8 mouse cellular contexts compared by ENCODE assay signal in the genomic region with DNA sequence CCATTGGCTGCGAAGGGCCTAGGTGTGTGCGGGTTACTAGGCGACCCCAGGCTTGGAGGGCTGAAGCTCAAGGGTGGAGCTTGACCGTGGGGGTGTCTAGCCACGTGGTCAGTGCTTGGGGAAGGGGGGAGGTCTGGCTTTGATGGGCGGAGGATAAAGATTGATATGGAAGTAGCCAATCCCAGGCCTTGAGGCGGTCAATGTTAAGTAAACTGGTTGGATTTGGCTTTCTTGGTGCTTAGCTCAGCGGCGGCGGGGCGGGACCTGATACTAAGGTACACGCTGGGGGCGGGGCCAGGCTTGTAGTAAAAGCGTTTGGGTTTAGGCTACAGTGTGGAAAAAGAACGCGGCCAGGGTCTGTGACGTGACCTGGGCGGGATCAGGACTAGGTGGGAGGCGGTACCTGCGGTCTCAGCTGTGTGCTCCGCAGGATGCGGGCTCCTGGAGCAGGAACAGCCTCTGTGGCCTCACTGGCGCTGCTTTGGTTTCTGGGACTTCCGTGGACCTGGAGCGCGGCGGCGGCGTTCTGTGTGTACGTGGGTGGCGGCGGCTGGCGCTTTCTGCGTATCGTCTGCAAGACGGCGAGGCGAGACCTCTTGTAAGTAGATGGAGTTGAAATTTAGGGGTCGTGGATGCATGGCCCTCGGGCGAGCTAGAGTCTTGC. TPM values are rescaled to one million over a fixed set of nuclear protein-coding genes. Genes with fewer than 3 reads are reported as not detected.
A peak's percentile ranks its signal among the peaks of the same experiment; 100 is the strongest.
DNase-seq lines count a peak whose midpoint lies in the region; ATAC-seq and TF ChIP-seq lines count a peak whose summit lies in the region.

No protein-coding gene starts in this region.

- H3K9ac ChIP-seq in ES-Bruce4 (ENCODE audit: low read depth, poor library complexity, severe bottlenecking), result peak overlapping the region; percentile 85
- H3K9ac ChIP-seq in forebrain, postnatal 0 days, result peak overlapping the region; percentile 71

- WGBS in forebrain, postnatal 0 days, result under 1% methylated on average over 41 of the region's 41 CpGs
- under 1% methylated on average over 41 of the region's 41 CpGs for WGBS in lung, adult 2 months

- ATAC-seq in forebrain, postnatal 0 days, result peak; percentile 87
- ATAC-seq in neutrophil, adult 5-6 weeks (ENCODE audit: extremely low read depth, insufficient number of reproducible peaks, low FRiP score, poor library complexity, severe bottlenecking), result peak; percentile 61

- no peaks in the 10 kb centered on the region for H3K27me3 ChIP-seq in ES-Bruce4 (ENCODE audit: control insufficient read depth, insufficient read depth, low read length, poor library complexity, severe bottlenecking)
- no peaks in the 10 kb centered on the region for H3K27me3 ChIP-seq in forebrain, postnatal 0 days (ENCODE audit: insufficient read depth, low read length)

- peaks cover 3% of the 10 kb centered on the region for H3K4me1 ChIP-seq in ES-Bruce4 (ENCODE audit: control insufficient read depth, insufficient read depth, low read length)
- H3K4me1 ChIP-seq in forebrain, postnatal 0 days (ENCODE audit: insufficient read depth), result peaks cover 7% of the 10 kb centered on the region; the same call in 1 of the 2 replicates
- H3K4me1 ChIP-seq in lung, adult 2 months (ENCODE audit: control insufficient read depth, insufficient read depth, low read length), result peaks cover 9% of the 10 kb centered on the region

- DNase-seq in cerebellum, adult 11 months, result peak; percentile 97
- DNase-seq in forebrain, postnatal 0 days, result peak; percentile 96
- peak; percentile 83 for DNase-seq in heart, postnatal 4 days
- peak; percentile 92 to 97 for DNase-seq in layer of hippocampus, adult 2 months (ENCODE audit: low spot score in 2 of 2)
- no peak for DNase-seq in lung, adult 2 months
- peak; percentile 95 for DNase-seq in testis, postnatal 14 days (ENCODE audit: low spot score)

- H3K4me3 ChIP-seq in ES-Bruce4 (ENCODE audit: low read depth, low read length), result peak overlapping the region; percentile 85
- H3K4me3 ChIP-seq in forebrain, postnatal 0 days (ENCODE audit: low read depth, low read length), result peak overlapping the region; percentile 73
- peak overlapping the region; percentile 75 for H3K4me3 ChIP-seq in layer of hippocampus, adult 2 months
- H3K4me3 ChIP-seq in lung, adult 2 months (replicated peaks; ENCODE audit: extremely low read depth, low read depth, low read length), result peak overlapping the region; percentile 89

- TF ChIP-seq POLR2A in ES-Bruce4 (IDR thresholded peaks at IDR 0.05; ENCODE audit: insufficient read depth, low read length), result peak; percentile 31
- TF ChIP-seq POLR2A in lung, adult 2 months (IDR thresholded peaks at IDR 0.05; ENCODE audit: borderline replicate concordance, extremely low read depth, low read depth, low read length), result peak; percentile 47; the same call in 1 of the 2 replicates

- peak overlapping the region; percentile 75 for H3K4me2 ChIP-seq in forebrain, postnatal 0 days (ENCODE audit: low read depth)

- no peaks in the 10 kb centered on the region for H3K36me3 ChIP-seq in ES-Bruce4 (ENCODE audit: control insufficient read depth, insufficient read depth, low read length, poor library complexity, severe bottlenecking)
- no peaks in the 10 kb centered on the region; the same call in 1 of the 2 replicates for H3K36me3 ChIP-seq in forebrain, postnatal 0 days (ENCODE audit: insufficient read depth)

- TF ChIP-seq CTCF in ES-Bruce4 (IDR thresholded peaks at IDR 0.05; ENCODE audit: low read depth, low read length), result no peak
- no peak; the same call in 1 of the 2 replicates for TF ChIP-seq CTCF in forebrain, postnatal 0 days (IDR thresholded peaks at IDR 0.05; ENCODE audit: low read depth)
- TF ChIP-seq CTCF in layer of hippocampus, adult 2 months (conservative IDR thresholded peaks at IDR 0.05), result no peak; the same call in 1 of the 2 replicates
- TF ChIP-seq CTCF in lung, adult 2 months (IDR thresholded peaks at IDR 0.05; ENCODE audit: insufficient read depth, low read length), result no peak

- peak overlapping the region; percentile 41 for H3K27ac ChIP-seq in ES-Bruce4 (ENCODE audit: insufficient read depth, low read length)
- peak overlapping the region; percentile 87 for H3K27ac ChIP-seq in forebrain, postnatal 0 days (ENCODE audit: low read depth, low read length)
- peak overlapping the region; percentile 95 for H3K27ac ChIP-seq in layer of hippocampus, adult 2 months

- no peaks in the 10 kb centered on the region for H3K9me3 ChIP-seq in ES-Bruce4 (replicated peaks; ENCODE audit: control insufficient read depth, insufficient read depth, low read length, poor library complexity, severe bottlenecking)
- H3K9me3 ChIP-seq in forebrain, postnatal 0 days (ENCODE audit: low read length), result no peaks in the 10 kb centered on the region

- TF ChIP-seq EP300 in ES-Bruce4 (IDR thresholded peaks at IDR 0.05; ENCODE audit: insufficient read depth, low read depth, low read length), result no peak

RNA-seq across cellular contexts. Expression of a gene that starts 1.7 kb away (rescaled TPM):
- 21.8 and 27.3 TPM in 2 replicates for polyA plus RNA-seq in ES-Bruce4 (2011; ENCODE audit: insufficient read depth, insufficient read length, low read depth, missing spikeins)
- total RNA-seq in forebrain, postnatal 0 days (2014; rRNA removed), result 106 and 133 TPM in 2 replicates
- polyA plus RNA-seq in forebrain, postnatal 0 days (2015; fragmentation: Nextera tagmentation; extraction: Ambion mirVana), result 74.8 and 102 TPM in 2 replicates
- total RNA-seq in heart, postnatal 4 days (2021), result 10 to 100 TPM; 77.0 to 80.3 TPM
- total RNA-seq in layer of hippocampus, adult 2 months (2021), result 100 to 1,000 TPM; 125 to 126 TPM
- polyA plus RNA-seq in lung, adult 2 months (2012; rRNA removed), result 73.5 and 101 TPM in 2 replicates
- total RNA-seq in neutrophil, adult 5-6 weeks (2017), result 3.4 and 5.7 TPM in 2 replicates

RNA-seq across cellular contexts. Expression of a gene that starts 4.0 kb away (rescaled TPM):
- not detected in 2 replicates for polyA plus RNA-seq in ES-Bruce4 (2011; ENCODE audit: insufficient read depth, insufficient read length, low read depth, missing spikeins)
- total RNA-seq in forebrain, postnatal 0 days (2014; rRNA removed), result 0.08 TPM in 1 of 2 replicates, not detected in the other
- polyA plus RNA-seq in forebrain, postnatal 0 days (2015; fragmentation: Nextera tagmentation; extraction: Ambion mirVana), result not detected in 2 replicates
- not detected for total RNA-seq in heart, postnatal 4 days (2021)
- not detected for total RNA-seq in layer of hippocampus, adult 2 months (2021)
- 0.09 TPM in 1 of 2 replicates, not detected in the other for polyA plus RNA-seq in lung, adult 2 months (2012; rRNA removed)
- total RNA-seq in neutrophil, adult 5-6 weeks (2017), result not detected in 2 replicates

RNA-seq across cellular contexts. Expression of a gene that starts 11.8 kb away (rescaled TPM):
- polyA plus RNA-seq in ES-Bruce4 (2011; ENCODE audit: insufficient read depth, insufficient read length, low read depth, missing spikeins), result 2.2 and 2.4 TPM in 2 replicates
- total RNA-seq in forebrain, postnatal 0 days (2014; rRNA removed), result 0.08 TPM in 1 of 2 replicates, not detected in the other
- polyA plus RNA-seq in forebrain, postnatal 0 days (2015; fragmentation: Nextera tagmentation; extraction: Ambion mirVana), result 0.16 and 0.18 TPM in 2 replicates
- not detected for total RNA-seq in heart, postnatal 4 days (2021)
- total RNA-seq in layer of hippocampus, adult 2 months (2021), result under 1 TPM; 0.22 to 0.31 TPM
- 18.5 and 25.2 TPM in 2 replicates for polyA plus RNA-seq in lung, adult 2 months (2012; rRNA removed)
- 0.25 and 0.58 TPM in 2 replicates for total RNA-seq in neutrophil, adult 5-6 weeks (2017)

RNA-seq across cellular contexts. Expression of a gene that starts 21.6 kb away (rescaled TPM):
- 57.2 and 65.6 TPM in 2 replicates for polyA plus RNA-seq in ES-Bruce4 (2011; ENCODE audit: insufficient read depth, insufficient read length, low read depth, missing spikeins)
- total RNA-seq in forebrain, postnatal 0 days (2014; rRNA removed), result 248 and 264 TPM in 2 replicates
- polyA plus RNA-seq in forebrain, postnatal 0 days (2015; fragmentation: Nextera tagmentation; extraction: Ambion mirVana), result 262 and 318 TPM in 2 replicates
- 10 to 100 TPM; 92.0 to 95.5 TPM for total RNA-seq in heart, postnatal 4 days (2021)
- total RNA-seq in layer of hippocampus, adult 2 months (2021), result 10 to 100 TPM; 27.5 to 34.4 TPM
- polyA plus RNA-seq in lung, adult 2 months (2012; rRNA removed), result 140 TPM in 2 replicates
- total RNA-seq in neutrophil, adult 5-6 weeks (2017), result 45.6 and 55.1 TPM in 2 replicates

RNA-seq across cellular contexts. Expression of a gene that starts 27.0 kb away (rescaled TPM):
- 6.4 and 9.0 TPM in 2 replicates for polyA plus RNA-seq in ES-Bruce4 (2011; ENCODE audit: insufficient read depth, insufficient read length, low read depth, missing spikeins)
- total RNA-seq in forebrain, postnatal 0 days (2014; rRNA removed), result 3.4 and 11.1 TPM in 2 replicates
- 2.0 and 2.8 TPM in 2 replicates for polyA plus RNA-seq in forebrain, postnatal 0 days (2015; fragmentation: Nextera tagmentation; extraction: Ambion mirVana)
- 1 to 10 TPM; 1.3 to 2.3 TPM for total RNA-seq in heart, postnatal 4 days (2021)
- total RNA-seq in layer of hippocampus, adult 2 months (2021), result 1 to 10 TPM; 3.8 TPM
- polyA plus RNA-seq in lung, adult 2 months (2012; rRNA removed), result 4.8 and 5.4 TPM in 2 replicates
- 94.7 and 127 TPM in 2 replicates for total RNA-seq in neutrophil, adult 5-6 weeks (2017)

Comparison
In these comparisons a context has a peak if more than half of its experiments do, and no peak if none do; other contexts are left out.
1. H3K27ac ChIP-seq: peak in every context shown above with its lines; median percentile 95 in layer of hippocampus, adult 2 months; 87 in forebrain, postnatal 0 days; 41 in ES-Bruce4.
2. RNA of a gene that starts 1.7 kb away (total RNA-seq): 106 to 133 TPM in forebrain, postnatal 0 days, 125 to 126 TPM in layer of hippocampus, adult 2 months and 77.0 to 80.3 TPM in heart, postnatal 4 days; 3.4 to 5.7 TPM in neutrophil, adult 5-6 weeks; every median in the first group is over 10 times any median in the second.
3. Peak in every context shown above with its lines, with median percentiles within 50 percentile points of each other: H3K4me3 ChIP-seq.